Mouse (Mus musculus) embryo, embryonic 11 days (tissue): ENCODE results near the gene Camta1.

Experiments used
- DNase-seq: peaks from one replicate; pipeline ENCODE4 v3.0.0-alpha.2; 2015

Gene Camta1

DNA sequence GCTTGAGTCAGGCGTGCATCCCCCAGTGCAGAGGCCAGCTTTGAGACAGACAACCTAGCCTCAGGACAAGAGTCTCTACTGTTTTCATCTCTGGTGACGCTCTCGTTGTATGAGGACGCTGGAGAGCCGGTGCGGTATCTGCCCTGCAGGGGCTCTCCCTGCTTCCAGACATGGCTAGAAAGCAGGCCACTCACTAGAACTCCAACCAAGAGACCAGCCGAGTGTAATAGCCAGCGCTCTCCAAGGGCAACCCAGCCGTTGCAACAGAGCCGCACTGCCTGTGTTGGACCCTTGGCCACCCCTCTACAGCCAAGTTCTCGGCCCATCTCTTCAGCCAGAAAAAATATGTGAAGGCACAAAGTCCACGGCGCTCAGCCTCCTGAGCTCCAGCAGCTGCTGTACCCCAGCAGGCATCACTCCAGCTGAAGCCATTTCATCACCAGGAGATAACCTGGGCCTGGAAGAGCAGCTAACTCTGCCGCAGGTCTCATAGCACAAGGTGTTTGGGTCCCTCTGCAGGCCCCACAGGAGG lies 443.3 kb downstream of the Camta1 start:
- no peak for DNase-seq

DNA sequence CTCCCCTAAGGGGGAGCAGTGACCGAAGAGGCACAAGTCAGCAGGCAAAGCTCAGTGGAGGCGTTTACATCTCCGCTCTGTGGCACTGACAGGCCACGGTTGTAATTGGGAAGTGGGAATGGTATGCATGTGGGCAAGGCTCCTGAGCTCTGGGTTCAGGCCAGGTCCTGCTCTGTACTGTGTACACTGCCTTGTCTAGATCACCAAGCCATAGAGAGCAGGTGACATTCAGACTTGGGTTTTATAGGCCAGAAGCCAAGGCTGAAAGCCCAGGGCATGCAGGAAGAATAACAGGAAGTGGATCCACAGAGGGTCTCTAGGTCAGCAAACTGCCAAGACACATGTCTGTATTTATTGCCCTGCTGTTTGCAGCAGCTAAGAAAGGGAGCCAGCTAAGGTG lies 445.9 kb downstream of the Camta1 start:
- no peak for DNase-seq

- DNase-seq: no peak
These were observed 446.3 kb downstream of the Camta1 start for GRCm38 (mm10) chr4:151415376-151415775.

DNA sequence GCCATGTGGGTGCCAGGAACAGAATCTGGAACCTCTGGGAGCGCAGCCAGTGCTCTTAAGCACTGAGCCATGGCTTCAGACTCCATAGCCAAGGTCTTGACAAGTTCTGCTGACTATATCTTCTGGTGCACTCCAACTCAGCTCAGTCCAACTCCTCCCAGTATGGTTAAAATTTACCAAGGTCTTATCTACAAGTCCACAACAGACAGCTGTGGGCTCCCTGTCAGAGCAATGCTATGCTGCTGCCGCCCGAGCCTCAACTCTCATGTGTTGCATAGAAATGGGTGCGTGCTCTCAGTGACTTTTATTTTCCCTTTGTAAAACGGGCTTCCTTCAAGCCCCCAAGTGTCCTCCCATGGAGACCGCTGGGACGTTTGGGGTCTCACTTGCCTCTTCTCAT lies 446.7 kb downstream of the Camta1 start:
- no peak for DNase-seq

DNA sequence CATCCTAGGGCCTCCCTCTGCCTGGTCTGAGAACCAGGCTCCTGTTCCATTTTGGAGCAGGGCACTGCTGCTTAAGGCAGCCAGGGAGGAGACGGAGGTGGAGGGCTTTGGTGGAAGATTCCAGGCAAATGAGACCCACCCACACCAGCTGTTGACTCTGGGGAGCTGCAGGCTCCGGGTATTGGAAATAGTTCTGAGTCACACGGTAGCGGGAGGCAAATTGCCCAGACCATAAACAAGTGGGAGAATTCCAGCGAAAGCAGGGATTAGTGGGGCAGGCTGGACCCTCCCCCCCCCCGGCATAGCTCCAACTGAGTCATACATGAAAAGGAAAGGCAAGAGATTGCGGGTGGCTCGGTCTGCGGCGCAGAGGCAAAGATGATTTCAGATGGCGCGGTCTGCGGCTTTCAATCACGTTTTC lies 450.0 kb downstream of the Camta1 start:
- DNase-seq: peak; percentile 33

DNA sequence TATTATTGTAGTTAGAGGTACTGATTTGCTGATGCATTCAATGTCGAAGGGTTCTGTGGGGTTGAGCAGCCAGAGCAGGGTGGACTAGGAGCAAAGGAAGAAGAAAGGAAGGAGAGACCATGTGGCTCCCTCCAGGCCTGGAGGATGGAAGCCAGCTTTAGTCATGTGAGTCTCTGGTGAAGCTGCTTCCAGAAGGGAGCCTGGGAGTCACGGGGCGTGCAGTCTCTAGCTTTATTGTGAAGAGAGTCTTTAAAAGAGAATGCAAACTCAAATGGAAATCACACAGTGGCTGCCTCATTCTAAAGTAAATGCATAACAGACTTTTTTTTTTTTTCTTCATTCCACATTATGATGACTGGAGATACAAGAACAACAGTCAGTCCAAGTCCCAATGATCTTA lies 450.7 kb downstream of the Camta1 start:
- DNase-seq: no peak

GRCm38 (mm10) chr4:151409291-151409690 lies 452.4 kb downstream of the Camta1 start:
- no peak for DNase-seq

GRCm38 (mm10) chr4:151408811-151409210 lies 452.9 kb downstream of the Camta1 start:
- peak; percentile 47 for DNase-seq

- no peak for DNase-seq
These were observed 453.4 kb downstream of the Camta1 start for GRCm38 (mm10) chr4:151408246-151408645.

DNA sequence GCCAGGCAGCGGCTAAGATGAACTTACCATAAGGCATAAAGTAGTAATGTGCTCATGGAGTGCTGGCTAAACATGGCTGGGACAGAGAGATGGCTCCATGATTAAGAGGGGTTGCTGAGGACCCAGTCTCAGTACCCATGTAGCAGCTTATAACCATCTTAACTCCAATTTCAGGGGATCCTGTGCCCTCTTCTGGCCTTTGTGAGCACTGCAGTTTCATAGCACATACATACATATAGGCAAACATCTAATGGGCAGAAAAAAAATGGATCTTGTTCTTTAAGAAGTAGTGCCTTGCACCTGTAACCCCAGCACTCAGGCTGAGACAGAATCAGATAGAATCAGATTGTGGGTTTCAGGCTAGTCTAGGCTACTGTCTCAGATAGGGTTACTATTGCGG lies 454.5 kb downstream of the Camta1 start:
- DNase-seq: no peak

DNA sequence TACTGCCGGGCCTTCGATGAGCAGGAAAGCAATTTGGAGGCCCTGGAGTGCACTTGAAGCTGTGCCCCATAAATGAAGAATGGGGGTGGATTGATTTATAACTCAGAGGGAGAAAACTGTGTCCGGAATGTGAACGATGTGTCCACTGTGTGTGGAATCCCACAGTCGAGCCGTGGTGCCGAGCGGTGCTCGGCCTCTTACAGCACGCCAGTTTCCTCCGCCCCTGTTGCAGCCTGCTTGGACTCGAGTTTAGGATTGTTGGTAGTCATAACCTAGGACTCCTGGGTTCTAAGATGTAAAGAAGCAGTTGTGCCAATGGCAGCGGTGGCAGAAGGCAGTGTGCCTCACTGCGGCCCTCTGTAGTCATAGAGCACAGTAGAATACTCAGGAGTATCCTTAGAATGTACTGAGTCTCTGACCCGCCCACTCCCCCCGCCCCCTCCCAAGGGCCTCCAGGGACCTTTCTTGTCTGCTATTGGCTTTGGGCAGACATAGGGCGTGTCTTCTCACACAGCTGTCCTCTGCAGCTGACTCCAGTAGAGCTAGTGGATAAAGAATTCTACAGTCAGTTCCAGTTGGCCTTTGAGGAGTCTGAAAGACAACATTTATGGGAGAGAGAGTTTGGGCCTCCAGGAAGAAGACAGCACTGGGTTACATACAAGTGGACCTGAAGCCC lies 457.0 kb downstream of the Camta1 start:
- peak; percentile 50 for DNase-seq

DNA sequence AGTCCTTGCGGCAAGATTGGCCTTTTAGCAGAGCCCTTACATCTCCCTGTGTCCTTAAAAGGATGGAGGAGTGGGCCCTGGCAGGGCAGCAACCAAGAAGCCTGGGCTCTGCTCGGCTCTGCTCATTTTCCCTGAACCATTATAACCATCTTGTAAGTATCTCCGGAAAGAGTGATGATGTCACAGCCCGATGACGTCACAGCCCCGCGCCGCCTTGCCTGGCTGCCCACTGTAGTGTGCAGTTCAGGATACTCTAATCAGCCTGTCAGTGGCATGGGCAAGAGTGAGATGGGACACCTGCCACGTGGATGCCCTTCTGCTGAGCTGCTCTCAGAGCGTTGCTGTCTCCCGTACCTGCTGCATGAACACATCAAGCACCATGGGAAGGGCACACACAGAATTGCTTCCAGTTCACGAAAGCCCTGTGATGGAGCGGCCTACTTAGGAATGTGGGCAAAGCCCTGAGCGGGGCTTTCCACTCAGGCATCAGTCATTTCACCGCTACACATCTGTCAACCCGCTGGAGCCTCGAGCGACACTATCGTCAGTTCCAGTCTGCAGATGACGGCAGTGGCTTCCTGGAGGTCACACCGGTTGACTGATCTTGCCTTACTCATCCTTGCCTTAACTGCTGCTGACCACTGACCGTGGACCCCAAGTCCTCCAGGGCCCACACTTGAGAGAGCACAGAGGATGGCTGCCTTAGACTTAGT lies 459.8 kb downstream of the Camta1 start:
- no peak for DNase-seq

DNA sequence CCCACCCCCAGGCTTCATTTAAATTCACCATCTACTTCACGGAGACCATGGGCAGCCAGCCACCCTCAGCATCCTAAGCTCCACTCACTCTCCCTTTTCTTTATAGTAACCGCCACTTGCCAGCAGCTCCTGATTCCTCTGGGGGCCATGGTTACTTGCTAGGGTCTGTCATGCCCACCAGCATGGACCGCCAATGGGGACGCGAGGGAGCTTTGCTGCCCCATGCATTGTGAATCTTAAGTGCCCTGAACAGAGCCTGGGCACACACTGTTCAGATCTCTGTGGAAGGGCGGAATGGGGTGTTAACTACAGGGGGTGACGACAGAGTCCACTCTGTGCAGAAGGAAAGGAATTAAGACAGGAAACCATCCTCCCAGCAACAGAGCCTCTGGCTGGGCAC lies 465.1 kb downstream of the Camta1 start:
- no peak for DNase-seq

DNA sequence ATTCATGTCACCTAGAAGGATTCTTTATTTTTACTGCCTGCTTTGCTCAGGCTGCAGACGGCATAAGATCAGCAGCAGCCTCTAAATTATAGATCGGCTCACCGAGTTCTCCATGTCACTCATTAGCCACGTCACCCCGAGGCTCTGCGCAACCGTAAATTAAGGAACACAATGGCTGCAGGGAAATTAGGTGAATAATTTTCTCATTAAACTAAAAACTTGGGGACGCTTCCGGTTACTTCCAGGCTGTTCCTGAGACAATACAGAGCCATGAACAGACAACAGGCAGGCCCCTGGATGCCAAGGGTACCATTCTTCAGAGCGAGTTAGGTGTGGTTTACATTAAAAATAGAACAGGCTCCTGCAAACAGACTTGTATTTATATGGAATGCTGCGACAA lies 472.3 kb downstream of the Camta1 start:
- no peak for DNase-seq

DNA sequence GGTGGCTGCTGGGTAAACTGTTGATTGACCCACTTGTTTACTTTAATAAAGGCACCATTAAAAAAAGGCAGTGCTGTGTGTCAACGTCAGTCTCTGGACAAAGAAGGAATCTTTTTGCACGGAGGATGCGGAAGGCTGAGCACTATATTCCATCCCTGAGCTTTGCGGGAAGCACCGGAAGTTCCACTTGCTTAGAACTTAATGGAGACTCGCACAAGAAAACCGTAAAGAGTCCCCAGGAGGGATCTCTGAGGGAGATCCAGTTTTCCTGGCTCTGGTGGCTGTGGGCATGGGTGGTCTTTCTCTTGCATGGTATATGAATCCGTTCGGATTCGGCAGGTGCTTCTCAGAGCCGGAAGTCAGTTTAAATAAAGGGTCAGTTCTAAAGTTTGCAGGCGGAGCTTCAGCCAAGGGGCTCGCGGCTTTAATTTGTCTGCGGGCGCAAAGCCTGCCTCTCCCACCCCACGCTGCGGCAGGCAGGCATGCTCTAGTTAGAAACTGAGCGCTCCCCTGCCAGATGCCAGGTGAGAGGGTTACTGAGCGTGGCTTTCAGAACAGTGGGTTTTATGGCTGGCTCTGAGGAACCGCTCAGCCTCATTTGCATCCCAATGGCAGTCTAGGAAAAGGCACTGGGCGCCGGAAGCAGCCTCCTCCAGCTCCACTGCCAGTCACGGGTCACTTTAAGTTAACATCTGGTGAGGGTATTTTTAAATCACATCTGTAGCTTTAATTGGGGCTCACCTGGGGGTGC lies 474.8 kb downstream of the Camta1 start:
- DNase-seq: peak; percentile 64

DNA sequence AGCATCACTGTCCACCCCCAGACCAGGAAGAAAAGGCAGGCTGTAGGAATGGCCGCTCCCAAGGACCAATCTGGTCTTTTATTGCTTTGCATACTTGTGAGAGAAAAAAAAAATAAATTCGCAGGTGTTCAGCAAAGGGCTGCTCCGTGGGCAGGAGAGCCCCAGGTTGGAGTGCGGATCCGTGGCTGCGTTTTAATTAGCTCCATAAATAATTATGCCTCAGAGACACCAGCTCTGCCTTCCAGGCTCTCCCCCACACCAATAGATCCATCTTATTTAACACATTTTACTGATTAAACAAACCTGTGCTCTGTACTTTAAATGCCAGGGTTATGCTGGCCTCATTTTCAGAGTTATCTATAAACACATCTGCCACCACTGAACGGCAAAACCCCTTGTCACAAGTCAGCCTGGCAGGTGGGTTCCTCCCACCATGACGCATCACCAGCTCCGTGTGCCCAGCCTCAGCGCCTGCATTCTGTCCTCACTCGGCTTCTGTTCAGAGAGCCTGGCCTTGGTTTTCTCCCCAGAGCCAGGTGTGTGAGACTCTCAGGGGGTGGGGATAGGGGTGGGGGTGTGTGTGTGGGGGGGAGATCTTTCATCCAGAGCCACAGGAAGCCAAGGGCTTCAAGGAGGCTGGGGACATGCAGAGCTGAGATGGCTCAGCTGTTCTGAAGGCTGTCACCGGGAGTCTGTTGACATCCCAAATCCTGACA lies 475.5 kb downstream of the Camta1 start:
- peak; percentile 39 for DNase-seq

DNA sequence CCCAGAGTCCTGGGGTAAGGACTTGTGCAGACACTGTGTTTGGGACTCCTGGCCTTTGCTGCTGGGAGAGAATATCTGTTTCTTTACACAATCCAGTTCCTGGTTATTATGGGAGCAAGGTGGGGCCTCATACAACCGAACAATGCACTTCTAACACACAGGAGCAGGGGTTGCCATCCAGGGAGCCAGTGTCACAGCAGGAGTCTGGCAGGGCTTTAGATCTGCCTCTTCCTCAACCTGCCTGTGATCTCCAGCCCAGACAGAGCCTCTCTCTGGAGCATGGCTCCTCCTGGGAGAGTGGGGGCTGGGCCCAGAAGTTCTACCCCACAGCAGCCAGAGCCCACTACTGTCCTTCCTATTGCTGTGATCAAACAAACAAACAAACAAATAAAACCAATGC lies 483.9 kb downstream of the Camta1 start:
- DNase-seq: no peak

DNA sequence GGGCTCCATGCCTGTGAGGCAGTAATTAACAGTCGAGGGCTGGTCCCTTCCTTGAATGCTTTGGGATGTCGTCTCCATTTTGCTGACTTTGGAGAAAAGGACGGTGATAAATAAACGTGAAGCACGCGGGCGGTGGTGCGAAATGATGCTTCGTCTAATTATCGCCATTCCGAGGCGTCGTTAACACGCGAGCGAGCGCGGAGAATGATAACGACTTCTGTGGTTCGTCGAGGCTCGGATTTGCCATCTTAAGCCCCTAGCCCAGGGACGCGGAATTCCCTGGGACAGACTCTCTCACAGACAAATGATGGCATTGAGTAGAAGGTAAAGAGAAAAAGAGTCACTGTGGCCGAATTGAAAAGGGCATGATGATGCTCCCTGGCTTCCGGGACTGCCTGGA lies 485.4 kb downstream of the Camta1 start:
- no peak for DNase-seq

GRCm38 (mm10) chr4:151372855-151373566 lies 488.7 kb downstream of the Camta1 start:
- DNase-seq: no peak

GRCm38 (mm10) chr4:151366941-151367545 lies 494.6 kb downstream of the Camta1 start:
- DNase-seq: peak; percentile 42

DNA sequence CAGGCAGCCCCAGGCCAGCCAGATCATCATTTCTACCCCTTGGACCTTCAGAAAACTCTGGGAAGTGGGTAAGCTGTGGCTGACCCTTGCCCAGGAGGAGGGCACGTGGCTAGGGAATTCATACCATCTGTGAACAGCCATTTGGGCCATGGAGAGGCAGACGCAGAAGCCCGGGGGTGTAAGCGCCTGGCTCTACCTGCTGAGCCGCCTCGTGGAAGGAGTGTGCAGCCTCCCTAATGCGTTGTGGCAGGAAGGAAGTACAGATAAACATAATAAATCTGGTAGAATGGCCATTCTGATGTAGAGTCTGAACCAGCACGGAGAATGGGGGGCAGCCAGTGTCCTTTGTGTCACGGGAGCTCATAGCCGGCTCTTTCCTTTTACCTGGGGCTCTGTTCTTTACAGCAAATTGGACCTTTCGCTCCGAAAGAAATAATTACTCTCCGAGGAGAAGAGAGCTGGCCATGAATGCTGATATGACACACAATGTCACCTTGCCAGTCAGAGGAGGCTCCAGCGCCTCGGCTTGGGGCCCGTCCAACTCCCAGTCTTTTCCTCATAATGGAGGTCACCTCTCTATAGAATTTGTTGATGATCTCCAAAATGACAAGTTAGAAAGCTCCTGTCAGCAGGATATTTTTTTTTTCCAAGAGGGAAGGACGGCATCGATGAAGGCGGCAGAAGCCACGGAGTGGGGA lies 500.6 kb downstream of the Camta1 start:
- peak; percentile 19 for DNase-seq
